Mouse (Mus musculus) testis, postnatal 14 days (tissue): ENCODE data around the gene Fau.
A peak's percentile ranks its signal among the peaks of the same experiment; 100 is the strongest.

Experiments
- DNase-seq: peaks from one replicate; pipeline ENCODE4 v3.0.0; 2021; ENCODE audit warnings: low spot score

The Fau gene

DNA sequence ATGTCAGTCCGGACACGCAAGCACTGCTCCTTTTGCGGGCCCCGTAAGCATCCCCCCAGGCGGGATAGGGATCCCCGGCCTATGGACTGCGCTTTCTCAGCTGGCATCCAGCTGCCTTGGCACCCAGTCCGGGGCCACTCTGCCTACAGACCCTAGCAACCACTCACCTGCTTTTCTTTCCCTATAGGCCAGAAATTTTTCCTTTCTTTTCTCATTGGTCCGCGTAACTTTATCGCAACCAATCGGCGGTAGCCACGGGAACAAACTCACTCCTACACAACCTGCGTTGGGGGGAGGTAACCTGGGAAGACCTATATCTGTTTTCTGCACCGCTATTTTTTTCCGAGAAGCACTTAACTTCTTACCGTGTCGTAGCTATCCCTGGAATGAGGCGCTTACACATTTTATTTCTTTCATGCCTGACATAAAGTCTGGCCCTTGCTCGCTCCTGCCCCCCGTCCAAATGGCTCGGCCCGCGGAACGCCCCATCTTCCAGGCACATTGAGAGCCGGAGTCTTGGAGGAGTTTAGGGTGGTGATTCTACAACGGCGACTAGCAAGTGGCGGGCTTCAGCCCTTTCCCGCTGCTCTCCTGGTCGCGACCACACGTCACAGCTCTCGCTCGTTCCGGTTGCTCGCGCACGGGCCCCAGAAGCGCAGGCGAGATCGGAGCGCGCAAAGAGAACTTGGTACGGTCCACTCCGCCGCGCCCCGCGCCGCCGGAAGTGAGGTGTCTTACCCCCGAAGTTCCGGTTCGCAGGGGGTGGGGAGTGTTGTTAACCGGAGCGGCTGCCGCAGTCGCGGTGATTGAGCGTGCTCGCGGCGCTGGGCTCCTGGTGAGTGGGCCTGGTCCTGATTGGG lies 11.1 kb upstream of the Fau start, which contains the start of gene Syvn1:
Gene Syvn1 (plus strand): TSS at position 283 of the 860 bp plus-strand sequence.
- DNase-seq: peak; percentile 91

DNA sequence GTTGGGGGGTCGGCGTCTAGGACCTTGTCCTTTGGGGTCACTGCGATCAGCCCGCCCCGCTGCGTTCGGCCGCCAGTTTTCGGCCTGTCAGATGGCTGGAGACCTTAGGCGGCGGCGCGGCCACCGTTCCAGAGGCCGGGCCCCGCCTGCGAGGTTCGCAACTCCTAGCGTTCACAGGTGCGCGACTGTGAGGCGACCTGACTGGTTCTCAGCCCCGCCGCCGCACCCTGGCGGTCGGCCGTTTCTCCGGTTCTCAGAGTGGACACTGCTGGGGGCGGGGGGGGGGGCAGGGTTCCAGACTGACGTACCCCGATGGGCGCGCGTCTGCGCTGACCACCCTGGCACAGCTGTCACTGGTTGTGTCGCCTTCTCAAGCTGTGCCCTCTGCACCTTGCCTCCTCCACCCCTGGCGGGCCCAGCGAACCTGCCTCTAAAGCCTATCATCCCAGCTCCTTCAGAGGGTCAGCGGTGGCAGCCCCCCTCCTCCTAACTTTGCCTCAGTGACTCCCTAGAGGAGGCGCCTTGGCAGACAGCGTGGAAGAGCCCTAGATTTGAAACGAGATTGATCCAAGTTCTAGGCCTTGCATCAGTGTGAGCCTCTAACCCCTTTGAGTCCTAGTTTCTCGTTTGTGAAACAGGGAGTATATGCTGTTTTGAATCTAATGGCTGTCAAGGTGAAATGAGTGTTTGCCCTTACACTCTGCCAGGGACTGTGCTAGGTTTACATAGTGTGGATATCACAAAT lies 10.3 kb upstream of the Fau start:
- no peak for DNase-seq

DNA sequence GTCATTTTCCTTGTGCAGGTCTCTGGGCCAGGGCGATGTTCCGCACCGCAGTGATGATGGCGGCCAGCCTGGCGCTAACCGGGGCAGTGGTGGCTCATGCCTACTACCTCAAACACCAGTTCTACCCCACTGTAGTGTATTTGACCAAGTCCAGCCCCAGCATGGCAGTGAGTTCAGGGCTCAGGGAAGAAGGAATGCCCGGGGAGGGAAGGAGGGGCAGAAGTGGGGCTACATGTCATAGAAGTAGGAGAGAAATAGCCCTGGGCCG lies 9.8 kb upstream of the Fau start:
- DNase-seq: no peak

DNA sequence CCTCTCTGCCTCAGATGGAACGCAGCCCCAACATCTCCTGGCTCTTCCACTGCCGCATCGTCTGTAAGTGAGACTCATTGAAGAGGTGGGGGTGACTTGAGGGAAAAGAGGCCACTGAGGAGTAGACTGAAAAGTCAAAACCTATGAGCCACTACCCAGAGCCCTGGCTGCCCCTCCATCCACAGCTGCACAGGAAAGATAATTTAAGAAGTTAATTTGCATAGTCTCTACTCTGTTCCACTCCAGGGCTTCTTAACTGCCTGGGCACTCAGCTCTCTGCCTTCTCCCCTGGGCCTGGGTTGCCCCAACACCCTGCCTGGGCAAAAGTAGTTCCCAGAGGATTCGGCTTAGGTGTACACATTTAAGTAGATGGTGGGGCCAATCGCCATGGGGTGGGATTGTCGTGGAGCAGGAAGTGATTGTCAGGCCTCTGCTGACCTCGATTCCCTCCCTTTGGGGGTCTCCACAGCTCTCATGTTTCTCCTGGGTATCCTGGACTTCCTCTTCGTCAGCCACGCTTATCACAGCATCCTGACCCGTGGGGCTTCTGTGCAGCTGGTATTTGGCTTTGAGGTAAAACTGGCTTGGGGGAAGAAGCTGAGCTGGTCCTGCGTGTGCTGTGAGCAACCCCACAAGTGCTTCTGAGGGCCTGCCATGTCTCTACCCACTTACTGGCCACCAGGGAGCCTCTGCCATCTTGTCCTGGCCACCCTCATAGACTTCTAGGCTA lies 8.8 kb upstream of the Fau start:
- DNase-seq: no peak

DNA sequence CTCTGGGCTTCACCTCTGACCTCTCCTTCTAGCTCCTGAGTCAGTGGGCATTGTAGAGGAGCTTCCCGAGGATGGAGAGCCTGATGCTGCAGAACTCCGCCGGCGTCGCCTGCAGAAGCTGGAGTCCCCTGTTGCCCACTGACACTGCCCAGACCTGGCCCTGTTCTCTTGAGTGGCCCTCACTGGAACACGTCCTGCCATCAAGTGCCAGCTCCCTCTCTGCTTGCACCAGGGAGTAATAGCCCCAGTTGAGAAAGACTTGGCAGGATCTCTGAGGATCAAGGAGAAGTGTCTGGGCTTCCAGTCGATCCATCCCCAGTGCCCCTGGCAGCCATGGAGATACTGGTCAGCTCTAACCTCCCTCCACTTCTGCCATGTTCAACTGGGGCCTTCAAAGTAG lies 5.1 kb upstream of the Fau start:
- DNase-seq: peak; percentile 9

DNA sequence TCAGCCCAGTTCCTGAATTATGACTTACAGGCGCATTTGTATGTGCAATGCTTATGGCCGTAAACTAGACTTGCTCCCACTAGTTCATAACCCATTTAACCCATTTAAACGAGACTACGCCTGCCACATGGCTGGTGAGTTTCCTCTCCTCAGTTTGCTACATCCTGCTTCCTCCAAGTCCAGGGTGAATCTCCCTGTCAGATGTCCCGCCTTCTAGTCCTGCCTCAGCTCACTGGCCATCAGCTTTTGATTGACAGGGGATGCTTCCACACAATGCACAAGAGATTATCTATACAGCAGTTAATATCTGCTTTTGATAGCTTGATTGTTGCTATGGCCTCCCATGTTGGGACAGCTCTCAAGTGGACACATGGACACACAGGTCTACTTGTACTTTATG lies 3.3 kb upstream of the Fau start:
- DNase-seq: no peak

DNA sequence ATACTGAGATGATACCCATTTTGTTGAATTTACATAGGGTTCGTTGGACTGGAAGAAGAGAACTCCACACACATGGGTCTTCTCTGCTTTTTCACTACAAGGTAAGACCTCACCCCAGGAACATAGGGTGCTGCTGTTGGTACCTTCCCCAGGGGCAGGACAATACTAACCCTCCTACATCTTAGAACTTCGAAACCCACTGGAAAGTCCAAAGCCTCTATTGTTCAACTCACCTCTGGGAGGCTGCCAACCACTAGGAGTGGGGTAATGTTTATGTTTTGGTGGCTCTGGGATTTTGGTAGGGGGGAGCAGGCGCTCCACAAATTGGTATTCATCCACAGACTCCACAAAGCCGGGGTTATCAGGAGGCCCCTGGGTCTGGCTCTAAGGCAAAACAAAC lies 948 bp upstream of the Fau start:
- DNase-seq: no peak

DNA sequence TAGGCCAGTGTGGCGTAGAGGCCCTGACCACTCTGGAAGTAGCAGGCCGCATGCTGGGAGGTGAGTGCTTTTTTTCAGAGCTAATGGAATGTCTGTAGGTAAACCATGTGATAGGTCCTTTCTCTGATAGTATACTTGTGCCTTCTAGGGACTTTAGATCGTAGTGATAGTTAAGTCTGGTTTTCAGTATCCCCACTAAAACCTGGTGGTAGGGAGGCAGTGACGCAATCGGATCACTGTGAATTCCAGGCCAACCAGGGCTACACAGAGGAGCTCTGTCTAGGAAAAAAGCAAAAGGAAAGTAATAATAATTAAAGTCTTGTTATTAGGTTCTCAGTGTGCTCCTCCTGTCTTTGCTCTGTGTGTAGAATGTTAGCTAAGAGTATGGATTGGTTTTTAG lies 869 bp downstream of the Fau start:
- DNase-seq: no peak

DNA sequence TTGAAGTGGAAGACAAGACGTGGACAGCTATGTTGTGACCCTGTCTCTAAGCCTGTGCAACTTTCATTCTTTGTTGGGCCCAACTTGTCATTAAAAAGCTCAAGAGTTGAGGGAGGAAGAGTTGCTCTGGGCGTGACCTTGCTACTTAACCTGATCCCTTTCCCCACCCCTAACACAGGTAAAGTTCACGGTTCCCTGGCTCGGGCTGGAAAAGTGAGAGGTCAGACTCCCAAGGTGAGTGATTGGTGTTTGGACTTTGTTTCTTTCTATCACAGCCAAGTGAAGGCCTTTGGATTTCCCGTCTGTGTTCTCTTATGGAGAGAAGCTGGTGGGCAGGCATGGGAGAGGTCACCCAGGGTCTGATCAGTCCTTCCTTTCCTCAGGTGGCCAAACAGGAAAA lies 1.3 kb downstream of the Fau start:
- DNase-seq: no peak

DNA sequence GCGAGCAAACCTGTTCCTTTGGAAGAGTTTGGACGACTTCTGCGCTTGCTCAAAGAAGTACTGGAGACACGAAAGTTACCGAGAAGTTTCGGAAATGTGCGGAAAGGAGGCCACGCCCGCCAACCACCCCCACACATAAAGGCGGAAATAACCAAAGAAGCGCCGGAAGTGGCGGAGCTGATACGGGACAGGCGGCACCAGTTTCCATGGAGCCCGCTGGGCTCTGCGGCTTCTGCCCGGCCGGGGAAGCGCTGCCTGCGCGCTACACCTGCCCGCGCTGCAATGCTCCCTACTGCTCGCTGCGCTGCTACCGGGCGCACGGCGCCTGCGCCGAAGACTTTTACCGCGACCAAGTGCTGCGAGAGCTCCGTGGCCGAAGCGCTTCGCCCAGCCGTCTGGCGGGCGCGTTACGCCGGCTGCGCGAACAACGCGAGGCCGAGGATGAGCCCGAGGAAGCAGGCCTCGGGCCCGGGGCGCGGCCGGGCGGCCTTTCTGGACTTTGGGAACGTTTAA lies 3.4 kb downstream of the Fau start, which contains the start of gene Znhit2:
Gene Znhit2 (plus strand): TSS at position 172 of the 513 bp plus-strand sequence.
- DNase-seq: peak; percentile 92

DNA sequence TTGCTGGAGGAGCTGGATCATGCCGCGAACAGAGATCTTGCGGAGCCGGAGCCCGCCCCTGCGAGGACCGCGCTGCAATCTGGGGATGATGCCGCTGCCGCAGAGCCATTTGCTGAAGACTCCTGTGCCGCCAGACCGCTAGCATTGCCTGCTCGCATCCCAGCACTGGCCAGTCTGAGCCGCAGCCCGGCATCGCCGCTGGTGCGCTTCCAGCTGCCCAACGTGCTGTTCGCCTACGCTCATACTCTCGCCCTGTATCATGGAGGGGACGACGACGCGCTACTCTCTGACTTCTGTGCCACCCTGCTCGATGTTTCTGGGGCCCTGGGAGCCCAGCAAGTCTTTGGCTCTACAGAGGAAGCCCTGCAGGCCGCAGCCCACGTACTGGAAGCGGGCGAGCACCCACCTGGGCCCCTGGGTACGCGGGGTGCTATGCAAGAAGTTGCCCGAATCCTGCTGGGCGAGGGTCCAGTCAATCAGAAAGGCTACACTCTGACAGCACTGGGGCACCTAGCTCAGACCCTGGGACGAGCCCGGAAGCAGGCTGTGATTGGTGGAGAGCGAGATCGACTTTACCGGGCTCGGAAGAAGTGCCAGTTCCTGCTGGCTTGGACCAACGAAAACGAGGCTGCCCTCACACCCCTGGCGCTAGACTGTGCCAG lies 4.1 kb downstream of the Fau start:
- DNase-seq: peak; percentile 57

DNA sequence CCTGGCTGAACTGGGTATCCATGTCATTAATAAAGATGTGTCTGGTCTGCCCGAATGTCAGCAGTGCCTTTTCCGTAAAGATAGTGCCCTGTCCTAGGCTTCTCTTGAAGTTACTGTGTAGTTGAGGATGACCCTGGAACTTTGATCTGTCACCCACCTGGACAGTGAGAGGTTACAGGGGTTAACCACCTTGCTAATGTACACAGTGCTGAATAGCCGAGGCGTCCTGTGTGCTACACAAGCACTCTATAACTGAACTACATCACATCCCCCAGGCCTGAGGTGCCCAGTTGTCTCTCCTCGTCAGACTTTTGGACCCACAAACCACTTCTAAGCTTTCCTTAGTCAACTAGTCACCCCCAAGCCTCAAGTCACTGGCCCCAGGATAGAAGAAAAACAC lies 4.8 kb downstream of the Fau start:
- no peak for DNase-seq

DNA sequence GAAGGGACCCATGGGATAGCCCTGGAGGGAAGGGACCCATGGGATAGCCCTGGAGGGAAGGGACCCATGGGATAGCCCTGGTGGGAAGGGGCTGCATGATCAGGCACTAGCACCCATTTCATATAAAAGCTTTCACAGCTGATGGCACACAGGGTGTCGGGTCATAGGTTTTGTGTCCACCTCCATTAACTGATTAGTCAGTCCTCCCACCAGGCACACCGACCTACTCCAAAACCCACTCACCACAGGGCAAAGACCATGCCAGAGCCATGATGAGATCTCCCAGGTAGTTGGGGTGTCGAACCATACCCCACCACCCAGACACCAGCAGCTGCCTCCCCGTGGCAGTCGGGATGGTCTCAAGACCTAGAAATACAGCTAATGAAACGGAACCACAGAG lies 5.4 kb downstream of the Fau start:
- DNase-seq: no peak

DNA sequence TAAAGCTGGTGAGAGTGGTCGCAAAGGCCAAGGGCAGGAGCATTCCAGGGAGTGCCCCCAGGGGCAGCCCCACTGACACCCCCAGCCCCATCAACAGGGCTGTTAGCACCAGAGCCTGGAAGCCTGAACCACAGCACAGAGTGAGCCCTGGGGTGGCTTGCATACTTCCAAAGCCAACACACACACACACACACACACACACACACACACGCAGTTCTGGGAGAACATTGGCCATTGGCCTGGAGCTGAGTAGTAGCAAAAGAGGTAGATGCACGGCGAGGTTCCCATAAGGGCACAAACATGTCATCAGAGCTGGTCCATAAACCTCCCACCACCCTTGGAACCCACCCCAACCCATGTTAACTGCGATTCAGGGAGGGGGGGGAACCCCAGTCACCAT lies 8.9 kb downstream of the Fau start:
- DNase-seq: no peak

DNA sequence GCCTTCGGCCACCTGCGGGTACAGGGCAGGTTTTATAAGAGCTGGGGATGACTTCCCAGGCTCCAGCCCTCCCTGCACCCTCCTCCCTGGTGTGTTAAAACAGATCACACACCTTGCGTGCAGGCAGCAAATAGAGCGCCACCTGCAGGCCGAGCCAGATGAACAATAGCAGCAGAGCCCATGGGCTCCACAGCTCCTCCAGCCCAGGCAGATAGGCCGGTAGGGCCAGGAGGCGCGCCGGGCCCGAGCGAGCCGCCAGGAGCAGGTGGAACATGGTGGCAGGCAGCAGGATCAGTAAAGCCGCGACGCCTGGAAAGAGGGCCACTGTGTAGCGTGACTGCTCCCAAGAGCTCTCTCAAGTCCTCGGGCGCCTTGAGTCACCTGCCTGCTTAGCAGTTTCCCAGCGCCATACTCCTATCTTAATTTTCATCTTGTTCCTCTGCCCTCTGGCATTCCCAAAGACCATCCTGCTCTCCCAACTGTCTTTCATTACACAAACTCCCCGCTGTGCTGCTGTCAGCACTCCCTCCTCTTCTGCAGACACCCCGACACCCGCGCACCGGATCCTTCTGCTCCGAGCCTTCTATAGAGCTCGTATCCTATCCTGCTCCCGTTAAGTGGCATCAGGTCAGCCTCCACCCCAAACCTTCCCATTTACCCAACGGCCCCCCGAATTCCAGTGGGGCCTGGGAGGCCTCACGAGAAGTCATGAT lies 9.5 kb downstream of the Fau start:
- DNase-seq: peak; percentile 84

DNA sequence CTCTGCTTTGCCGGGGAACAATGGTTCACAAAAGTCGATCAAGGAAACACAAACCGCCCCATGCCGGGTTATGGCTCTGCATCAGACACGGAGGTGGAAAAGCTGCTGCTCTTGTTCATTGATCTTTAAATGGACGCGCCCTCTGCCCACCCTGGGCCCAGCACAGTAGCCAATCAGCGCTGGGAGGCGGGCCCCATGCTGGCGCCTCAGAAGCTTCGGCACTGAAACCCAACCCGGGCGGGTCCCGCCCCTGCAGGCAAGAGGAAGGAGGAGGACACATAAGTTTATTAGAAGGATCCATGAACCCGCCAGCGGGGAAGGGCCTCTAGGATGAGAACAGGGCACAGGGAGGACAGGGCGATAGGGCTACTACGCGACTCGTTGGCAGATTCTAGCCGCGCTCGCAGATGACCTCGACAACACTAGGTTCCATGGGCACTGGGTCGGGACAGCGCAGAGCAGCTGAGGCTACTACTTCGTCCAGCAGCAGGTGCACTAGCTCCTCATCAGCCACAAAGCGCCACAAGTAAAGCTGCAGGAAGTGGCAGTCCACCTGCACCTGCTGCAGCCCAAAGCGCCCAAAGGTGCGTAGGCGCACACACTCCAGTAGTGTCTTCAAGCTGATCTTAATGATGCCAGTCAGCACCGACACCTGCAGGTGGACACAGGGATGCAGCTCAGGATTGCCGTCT lies 10.2 kb downstream of the Fau start, which contains the start of gene Tm7sf2:
Gene Tm7sf2 (minus strand): TSS at position 650 of the 692 bp plus-strand sequence.
- DNase-seq: peak; percentile 86

DNA sequence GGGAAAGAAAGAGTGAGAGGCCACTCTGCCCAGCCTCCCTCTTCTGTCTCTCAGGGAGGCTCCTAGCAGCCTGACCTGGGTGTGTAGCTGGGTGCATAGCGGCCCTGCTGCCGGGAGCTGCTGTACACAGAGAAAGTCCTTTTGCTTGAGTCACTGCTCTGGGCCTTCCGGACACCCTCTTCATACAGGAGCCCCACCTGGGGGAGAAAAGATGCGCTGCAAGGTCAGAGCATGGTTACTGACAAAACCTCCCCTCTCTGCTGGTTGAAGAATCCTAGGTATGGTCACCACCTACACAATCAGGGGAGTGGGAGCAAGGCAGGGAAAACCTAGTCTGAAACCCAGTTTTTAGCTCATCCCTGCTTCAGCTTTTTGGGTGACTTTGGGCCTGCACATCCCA lies 11.3 kb downstream of the Fau start:
- DNase-seq: no peak

DNA sequence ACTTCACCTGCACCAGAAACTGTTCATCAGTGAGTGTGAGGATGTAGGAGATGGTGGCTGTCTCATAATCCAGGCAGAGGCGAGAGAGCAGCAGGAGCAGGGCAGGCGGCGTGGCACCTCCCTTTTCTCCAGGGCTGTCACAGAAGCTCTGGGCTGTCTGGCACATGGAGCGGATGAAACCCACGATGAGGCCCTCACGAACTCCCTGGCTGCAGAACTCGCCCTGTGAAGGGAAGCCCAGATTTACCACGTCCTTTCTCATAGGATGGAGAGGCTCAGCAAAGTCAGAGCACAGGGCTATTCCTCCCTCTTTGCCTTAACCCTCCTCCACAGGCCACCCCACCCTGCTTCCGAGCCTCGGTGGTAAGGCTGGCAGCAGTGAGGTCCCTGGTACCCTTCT lies 12.2 kb downstream of the Fau start:
- DNase-seq: no peak

DNA sequence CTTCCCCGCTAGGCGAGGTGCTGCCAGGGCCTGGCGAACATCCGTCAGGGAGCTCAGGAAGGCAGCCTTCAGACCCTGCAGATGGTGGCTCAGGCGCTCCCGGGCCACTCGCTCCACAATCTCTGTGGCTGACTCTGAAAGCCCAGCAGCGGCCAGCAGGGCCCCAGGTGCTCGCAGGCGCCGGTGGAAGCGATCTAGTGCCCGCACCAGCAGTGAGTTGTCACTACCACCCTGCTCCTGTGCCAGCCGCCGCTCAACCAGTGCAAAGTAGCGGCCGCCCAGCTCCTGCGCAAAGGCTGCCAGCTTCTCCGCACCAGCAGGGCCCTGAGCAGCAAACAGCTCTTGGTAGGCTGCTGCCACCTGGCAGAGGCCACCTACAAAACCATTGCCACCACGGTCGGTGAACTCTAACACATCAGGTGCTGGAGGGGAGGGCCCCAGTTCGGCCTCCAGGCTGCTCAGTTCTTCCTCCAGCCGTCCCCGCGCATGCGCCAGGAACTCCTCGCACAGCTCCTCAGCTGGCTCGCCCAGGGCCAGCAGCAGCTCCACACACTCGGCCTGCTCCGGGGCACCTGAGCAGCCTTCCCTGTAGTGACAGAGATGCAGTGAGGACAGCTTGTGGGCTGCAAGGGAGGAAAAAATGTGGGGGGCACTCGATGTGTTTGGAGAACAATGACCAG lies 13.1 kb downstream of the Fau start:
- DNase-seq: no peak

DNA sequence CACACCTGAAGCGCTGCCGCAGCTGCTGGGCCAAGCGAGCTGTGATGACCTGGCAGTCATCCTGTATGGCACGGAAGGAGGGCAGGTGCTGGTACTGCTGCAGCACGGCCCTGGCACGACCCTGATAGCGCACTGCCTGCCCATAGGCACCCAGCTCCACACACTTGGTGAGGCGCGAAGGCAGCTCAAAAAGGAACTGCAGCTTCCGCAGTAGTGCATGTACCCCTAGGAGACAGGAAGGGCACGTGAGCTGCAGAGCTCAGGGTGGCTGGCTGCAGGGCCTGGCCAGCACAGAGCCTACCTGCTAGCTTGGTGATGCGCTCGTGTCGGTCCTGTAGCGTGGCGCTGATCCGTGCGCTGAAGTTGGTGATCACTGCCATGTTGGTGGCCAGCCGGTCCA lies 13.6 kb downstream of the Fau start:
- no peak for DNase-seq
